Mouse (Mus musculus): ENCODE results near the gene Isx. TPM values are rescaled to one million over a fixed set of nuclear protein-coding genes. Genes with fewer than 3 reads are reported as not detected.

Gene Isx
- polyA plus RNA-seq (2015; fragmentation: Nextera tagmentation; extraction: Ambion mirVana) = not detected in 2 replicates

- no peak for ATAC-seq (ENCODE audit: low read depth)
- H3K9me3 ChIP-seq = no peaks in the 10 kb centered on the region
- H3K27me3 ChIP-seq = no peaks in the 10 kb centered on the region
- no peak within 1 kb of the TSS for H3K9ac ChIP-seq
- no peaks in the 10 kb centered on the region for H3K4me1 ChIP-seq (replicated peaks)
- H3K4me3 ChIP-seq = no peak within 1 kb of the TSS
- 87% methylated on average over 3 of the region's 3 CpGs for WGBS
- no peaks in the 10 kb centered on the region for H3K36me3 ChIP-seq
- H3K4me2 ChIP-seq = no peak within 1 kb of the TSS
- no peak within 1 kb of the TSS for H3K27ac ChIP-seq (replicated peaks)
Observed at GRCm38 (mm10) chr8:74872940-74873339, at the start of gene Isx. TSS of gene Isx (plus strand) at chr8:74873173.

- no peak overlapping the region for H3K27ac ChIP-seq (replicated peaks)
- H3K4me3 ChIP-seq = no peak overlapping the region
- no peaks in the 10 kb centered on the region for H3K9me3 ChIP-seq
- peaks cover 16% of the 10 kb centered on the region for H3K4me1 ChIP-seq (replicated peaks)
- no peaks in the 10 kb centered on the region for H3K27me3 ChIP-seq
- peak; percentile 72 for ATAC-seq (ENCODE audit: low read depth)
- no peaks in the 10 kb centered on the region for H3K36me3 ChIP-seq
- H3K9ac ChIP-seq = no peak overlapping the region
- 42% methylated on average over 3 of the region's 3 CpGs for WGBS
- no peak overlapping the region for H3K4me2 ChIP-seq
Observed at GRCm38 (mm10) chr8:74827689-74828088, 45.3 kb upstream of the Isx start.

GRCm38 (mm10) chr8:74831322-74831721, 41.7 kb upstream of the Isx start:
- no peak overlapping the region for H3K4me3 ChIP-seq
- H3K9me3 ChIP-seq = no peaks in the 10 kb centered on the region
- ATAC-seq (ENCODE audit: low read depth) = no peak
- H3K9ac ChIP-seq = no peak overlapping the region
- no peaks in the 10 kb centered on the region for H3K27me3 ChIP-seq
- no peak overlapping the region for H3K27ac ChIP-seq (replicated peaks)
- no peaks in the 10 kb centered on the region for H3K36me3 ChIP-seq
- no peak overlapping the region for H3K4me2 ChIP-seq
- WGBS = 78% methylated on average over 5 of the region's 5 CpGs
- peaks cover 16% of the 10 kb centered on the region for H3K4me1 ChIP-seq (replicated peaks)

- Histone ChIP-seq H3K36me3 (no peaks in the 10 kb centered on the region), H3K4me3 (no peak overlapping the region), H3K4me2 (no peak overlapping the region), H3K4me1 (replicated peaks) (no peaks in the 10 kb centered on the region), H3K9me3 (no peaks in the 10 kb centered on the region), H3K27me3 (no peaks in the 10 kb centered on the region), H3K27ac (replicated peaks) (no peak overlapping the region), H3K9ac (no peak overlapping the region)
- ATAC-seq (ENCODE audit: low read depth) = no peak
- 79% methylated on average over 1 of the region's 1 CpGs for WGBS
Observed at GRCm38 (mm10) chr8:74834246-74834645, 38.7 kb upstream of the Isx start.

- no peaks in the 10 kb centered on the region for H3K36me3 ChIP-seq
- H3K27ac ChIP-seq (replicated peaks) = no peak overlapping the region
- H3K27me3 ChIP-seq = no peaks in the 10 kb centered on the region; the same call in 1 of the 2 replicates
- no peaks in the 10 kb centered on the region for H3K4me1 ChIP-seq (replicated peaks)
- no peaks in the 10 kb centered on the region for H3K9me3 ChIP-seq
- no peak overlapping the region for H3K4me2 ChIP-seq
- H3K9ac ChIP-seq = no peak overlapping the region
- WGBS = 12% methylated on average over 12 of the region's 12 CpGs
- ATAC-seq (ENCODE audit: low read depth) = peak; percentile 84
- H3K4me3 ChIP-seq = no peak overlapping the region
Observed at GRCm38 (mm10) chr8:74847376-74848048, 25.5 kb upstream of the Isx start.

GRCm38 (mm10) chr8:74848707-74849106, 24.3 kb upstream of the Isx start:
- no peaks in the 10 kb centered on the region for H3K36me3 ChIP-seq
- H3K27ac ChIP-seq (replicated peaks) = no peak overlapping the region
- 95% methylated on average over 1 of the region's 1 CpGs for WGBS
- H3K9me3 ChIP-seq = no peaks in the 10 kb centered on the region
- no peak overlapping the region for H3K4me3 ChIP-seq
- no peaks in the 10 kb centered on the region for H3K4me1 ChIP-seq (replicated peaks)
- H3K4me2 ChIP-seq = no peak overlapping the region
- H3K27me3 ChIP-seq = no peaks in the 10 kb centered on the region; the same call in 1 of the 2 replicates
- no peak for ATAC-seq (ENCODE audit: low read depth)
- no peak overlapping the region for H3K9ac ChIP-seq

- no peak overlapping the region for H3K27ac ChIP-seq (replicated peaks)
- no peaks in the 10 kb centered on the region for H3K36me3 ChIP-seq
- H3K9ac ChIP-seq = no peak overlapping the region
- no peaks in the 10 kb centered on the region; the same call in 1 of the 2 replicates for H3K27me3 ChIP-seq
- no peak overlapping the region for H3K4me3 ChIP-seq
- no peak overlapping the region for H3K4me2 ChIP-seq
- no peak for ATAC-seq (ENCODE audit: low read depth)
- H3K4me1 ChIP-seq (replicated peaks) = no peaks in the 10 kb centered on the region
- H3K9me3 ChIP-seq = no peaks in the 10 kb centered on the region
Observed at GRCm38 (mm10) chr8:74850971-74851370, 22.0 kb upstream of the Isx start.

GRCm38 (mm10) chr8:74851837-74852236, 21.1 kb upstream of the Isx start:
- H3K9me3 ChIP-seq = no peaks in the 10 kb centered on the region
- H3K4me3 ChIP-seq = no peak overlapping the region
- no peaks in the 10 kb centered on the region; the same call in 1 of the 2 replicates for H3K27me3 ChIP-seq
- H3K4me1 ChIP-seq (replicated peaks) = no peaks in the 10 kb centered on the region
- H3K4me2 ChIP-seq = no peak overlapping the region
- 40% methylated on average over 3 of the region's 3 CpGs for WGBS
- no peak for ATAC-seq (ENCODE audit: low read depth)
- no peak overlapping the region for H3K27ac ChIP-seq (replicated peaks)
- no peaks in the 10 kb centered on the region for H3K36me3 ChIP-seq
- H3K9ac ChIP-seq = no peak overlapping the region

GRCm38 (mm10) chr8:74853488-74853887, 19.5 kb upstream of the Isx start:
- Histone ChIP-seq H3K27me3 (no peaks in the 10 kb centered on the region), H3K4me1 (replicated peaks) (no peaks in the 10 kb centered on the region), H3K9me3 (no peaks in the 10 kb centered on the region), H3K4me3 (no peak overlapping the region), H3K9ac (no peak overlapping the region), H3K4me2 (no peak overlapping the region), H3K36me3 (no peaks in the 10 kb centered on the region), H3K27ac (replicated peaks) (no peak overlapping the region)
- WGBS = 33% methylated on average over 5 of the region's 5 CpGs
- peak; percentile 65; the same call in 1 of the 2 replicates for ATAC-seq (ENCODE audit: low read depth)

GRCm38 (mm10) chr8:74854786-74855185, 18.2 kb upstream of the Isx start:
- Histone ChIP-seq H3K27ac (replicated peaks) (no peak overlapping the region), H3K9ac (no peak overlapping the region), H3K9me3 (no peaks in the 10 kb centered on the region), H3K4me3 (no peak overlapping the region), H3K4me2 (no peak overlapping the region), H3K4me1 (replicated peaks) (no peaks in the 10 kb centered on the region), H3K36me3 (no peaks in the 10 kb centered on the region), H3K27me3 (no peaks in the 10 kb centered on the region)
- 92% methylated on average over 4 of the region's 4 CpGs for WGBS
- ATAC-seq (ENCODE audit: low read depth) = no peak

- ATAC-seq (ENCODE audit: low read depth) = no peak
- H3K27me3 ChIP-seq = no peaks in the 10 kb centered on the region
- WGBS = 92% methylated on average over 3 of the region's 3 CpGs
- no peaks in the 10 kb centered on the region for H3K4me1 ChIP-seq (replicated peaks)
- no peak overlapping the region for H3K4me2 ChIP-seq
- H3K4me3 ChIP-seq = no peak overlapping the region
- H3K36me3 ChIP-seq = no peaks in the 10 kb centered on the region
- H3K27ac ChIP-seq (replicated peaks) = no peak overlapping the region
- H3K9me3 ChIP-seq = no peaks in the 10 kb centered on the region
- no peak overlapping the region for H3K9ac ChIP-seq
Observed at GRCm38 (mm10) chr8:74855341-74855740, 17.6 kb upstream of the Isx start.

GRCm38 (mm10) chr8:74859241-74859640, 13.7 kb upstream of the Isx start:
- WGBS = 91% methylated on average over 4 of the region's 4 CpGs
- no peak overlapping the region for H3K9ac ChIP-seq
- no peak for ATAC-seq (ENCODE audit: low read depth)

GRCm38 (mm10) chr8:74860449-74860848, 12.5 kb upstream of the Isx start:
- no peak overlapping the region for H3K4me2 ChIP-seq
- no peak overlapping the region for H3K27ac ChIP-seq (replicated peaks)
- no peak overlapping the region for H3K9ac ChIP-seq
- no peaks in the 10 kb centered on the region for H3K36me3 ChIP-seq
- H3K27me3 ChIP-seq = no peaks in the 10 kb centered on the region
- WGBS = 55% methylated on average over 6 of the region's 6 CpGs
- H3K9me3 ChIP-seq = no peaks in the 10 kb centered on the region
- H3K4me1 ChIP-seq (replicated peaks) = no peaks in the 10 kb centered on the region
- H3K4me3 ChIP-seq = no peak overlapping the region
- ATAC-seq (ENCODE audit: low read depth) = peak; percentile 36; the same call in 1 of the 2 replicates

More at GRCm38 (mm10) chr8:74859241-74859640, 13.7 kb upstream of the Isx start:
- Histone ChIP-seq H3K4me3 (no peak overlapping the region), H3K27ac (replicated peaks) (no peak overlapping the region), H3K9me3 (no peaks in the 10 kb centered on the region), H3K27me3 (no peaks in the 10 kb centered on the region), H3K4me1 (replicated peaks) (no peaks in the 10 kb centered on the region), H3K36me3 (no peaks in the 10 kb centered on the region), H3K4me2 (no peak overlapping the region)

Measured in neural tube, embryonic 13.5 days (tissue).